Mouse (Mus musculus) heart, adult 18-20 months (tissue): Measurements from ENCODE around the gene Nav3. TPM values are rescaled to one million over a fixed set of nuclear protein-coding genes. Genes with fewer than 3 reads are reported as not detected.

Source experiments
- DNase-seq, 2 experiments: peaks; one replicate each; pipeline ENCODE4 v3.0.0; 2021 to 2022; ENCODE audit warnings: mixed read lengths in 1 of 2
- total RNA-seq, 2 experiments: library from RNA; stranded (reverse); gene quantifications; 2 replicates each; pipeline ENCODE4 v1.2.3; 2021

The Nav3 gene
- total RNA-seq, 2 experiments from 2014 or later, result 1.6 to 2.0 TPM

DNA sequence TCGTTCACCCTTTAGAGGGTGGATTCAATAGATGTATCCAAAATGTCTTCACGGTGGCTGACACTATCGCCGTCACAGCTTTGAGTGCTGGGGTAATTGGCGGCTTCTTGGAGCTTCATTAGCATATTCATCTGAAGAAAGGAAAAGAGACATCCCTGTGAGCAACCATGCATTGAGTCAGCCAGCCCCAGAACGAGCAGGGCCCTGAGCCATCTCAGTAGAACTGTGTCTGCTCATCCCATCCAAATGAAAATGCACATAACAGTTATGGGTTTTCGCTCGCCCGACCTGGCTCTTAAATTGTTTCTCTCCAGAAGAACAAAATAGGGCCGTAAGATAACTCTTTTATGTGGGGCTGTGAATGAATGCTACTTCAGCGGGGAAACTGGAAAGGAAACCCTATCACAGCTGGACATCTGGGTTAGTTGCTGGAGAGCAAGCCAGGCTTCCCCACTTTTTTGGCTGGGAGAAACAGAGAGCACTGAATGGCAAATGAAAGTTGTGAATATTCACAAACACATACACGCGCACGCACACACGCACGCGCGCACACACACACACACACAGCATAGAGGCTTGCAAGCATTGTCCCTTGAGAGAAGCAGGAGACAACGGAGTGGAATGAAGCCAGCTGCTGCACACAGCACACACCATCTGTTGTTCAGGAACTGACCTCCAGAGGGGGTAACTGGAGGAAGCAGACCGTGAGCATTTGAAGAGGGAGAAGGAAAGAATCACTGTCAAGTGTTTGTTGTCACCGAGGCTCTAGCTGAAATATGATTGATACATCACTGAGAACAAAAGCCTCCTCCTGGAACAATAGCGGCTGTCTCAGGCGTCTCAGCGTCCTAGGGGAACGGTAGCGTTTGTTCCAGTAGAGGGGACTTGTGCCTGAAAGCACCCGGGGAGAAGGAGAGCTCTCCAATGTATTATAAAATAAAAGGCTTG lies 771.6 kb downstream of the Nav3 start:
- DNase-seq, result peak; percentile 37 to 61

DNA sequence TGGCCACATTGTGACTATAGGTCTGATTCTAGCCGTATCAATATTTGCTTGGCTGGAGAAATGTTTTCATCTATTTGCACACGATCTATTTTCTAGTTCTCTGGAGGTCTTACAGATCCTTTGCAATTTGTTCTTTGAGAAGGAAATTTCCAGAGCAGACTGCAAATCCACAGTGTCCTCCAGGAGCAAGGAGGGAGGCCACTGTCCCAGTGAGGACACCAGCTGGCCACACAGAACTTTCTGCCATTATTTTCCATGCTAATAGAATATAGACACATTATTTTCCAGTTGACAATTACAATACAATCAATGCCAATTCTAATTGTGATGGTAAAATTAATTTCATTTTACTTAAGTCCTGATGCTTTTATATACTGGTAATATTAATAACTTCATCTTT lies 783.1 kb downstream of the Nav3 start:
- DNase-seq, result no peak

GRCm38 (mm10) chr10:109667453-109667852 lies 788.6 kb downstream of the Nav3 start:
- DNase-seq, result no peak

DNA sequence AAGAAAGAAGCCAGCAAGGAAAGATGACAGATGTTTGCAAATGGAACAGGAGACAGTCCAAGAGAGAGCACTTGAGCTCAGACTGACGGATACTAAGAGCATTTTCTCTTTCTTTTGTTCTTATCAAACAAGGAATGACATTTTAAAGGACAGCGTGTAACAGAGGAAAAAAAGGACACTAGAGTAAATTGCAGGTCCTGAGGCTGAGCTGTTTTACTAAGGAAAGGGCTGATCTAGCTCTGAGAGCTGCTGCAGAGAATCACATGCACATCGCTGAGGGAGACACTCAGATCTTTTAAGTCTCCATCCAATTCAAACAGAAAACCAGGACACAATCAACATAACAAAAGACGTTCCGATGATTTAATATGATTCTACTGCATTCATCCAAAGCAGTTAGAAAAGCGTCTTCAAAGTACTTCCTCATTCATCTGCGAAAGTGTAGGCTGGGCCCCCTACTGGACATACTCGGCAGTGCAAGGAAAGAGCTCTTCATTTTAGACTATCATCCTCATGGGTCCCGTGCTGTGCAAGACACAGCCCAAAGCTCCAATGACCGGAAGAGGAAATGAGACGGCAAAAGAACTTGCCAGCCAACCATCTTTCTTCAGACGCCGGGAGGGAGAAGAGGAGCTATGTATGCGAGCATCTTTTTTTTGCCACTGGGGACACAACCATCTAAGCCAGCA lies 791.2 kb downstream of the Nav3 start:
- peak; percentile 37 to 75 for DNase-seq

- no peak for DNase-seq
These were observed 804.5 kb downstream of the Nav3 start for GRCm38 (mm10) chr10:109651516-109651915.

- DNase-seq, result no peak
These were observed 812.4 kb downstream of the Nav3 start for GRCm38 (mm10) chr10:109643598-109643997.

DNA sequence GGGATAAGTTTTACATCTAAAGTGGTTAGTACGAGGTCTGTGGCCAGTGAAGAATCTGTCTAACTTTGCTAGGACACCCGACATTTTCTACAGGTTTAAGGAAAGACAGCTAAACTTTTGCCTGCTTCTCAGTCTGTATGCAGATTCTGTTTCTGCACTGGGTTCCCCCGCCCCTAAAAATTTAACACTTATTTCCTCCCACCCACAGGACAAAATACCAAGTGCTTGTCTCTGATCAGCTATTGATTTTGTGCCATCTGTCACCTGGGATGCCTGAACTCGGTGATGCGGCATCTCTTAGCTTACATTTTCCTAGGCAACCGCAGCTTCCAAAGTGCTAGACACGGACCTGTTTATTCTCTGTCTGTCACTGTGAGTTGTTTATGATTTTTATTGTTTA lies 814.2 kb downstream of the Nav3 start:
- no peak for DNase-seq

DNA sequence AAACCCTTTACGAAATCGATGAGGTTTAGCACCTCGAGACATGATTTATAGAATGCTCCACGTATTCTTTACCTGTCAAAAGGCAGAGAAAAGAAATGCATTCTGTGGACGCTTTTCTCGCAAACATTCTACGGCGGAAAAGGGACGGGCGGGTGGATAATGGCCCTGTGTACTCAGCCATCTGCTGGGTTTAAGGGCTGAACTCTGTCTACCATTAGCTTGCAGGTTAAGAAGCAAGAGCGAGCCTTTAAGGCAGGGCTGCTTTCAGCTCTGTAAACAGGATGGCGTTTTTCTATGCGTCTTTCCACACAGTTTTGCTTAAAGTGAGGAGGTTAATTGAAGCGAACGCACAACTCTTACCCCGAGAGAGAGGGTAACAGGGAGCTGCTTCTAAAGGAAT lies 818.3 kb downstream of the Nav3 start:
- DNase-seq, result no peak
